Mouse (Mus musculus) kidney, postnatal 0 days (tissue): ENCODE data around the gene Cyren. TPM values are rescaled to one million over a fixed set of nuclear protein-coding genes. Genes with fewer than 3 reads are reported as not detected.

Experiments used
- ATAC-seq: fragments of 200-750 bp; cut with Nextera tagmentation; replicated peaks from 2 replicates; pipeline ENCODE4 v1.8.0; 2017; ENCODE audit warnings: low read depth, moderate number of reproducible peaks, moderate TSS enrichment, moderate library complexity; ENCODE audit not compliant: low FRiP score
- DNase-seq: peaks from one replicate; pipeline ENCODE4 v3.0.0-alpha.2; 2016; ENCODE audit warnings: low spot score
- H3K27ac ChIP-seq: fragments of 300-500 bp; sonication (generic); 2 replicates; pipeline ENCODE4 v1.5.1; 2014; ENCODE audit warnings: mild to moderate bottlenecking
- H3K27me3 ChIP-seq: fragments of 300-500 bp; sonication (generic); 2 replicates; pipeline ENCODE4 v1.6.1; 2014; ENCODE audit warnings: low read length, mixed read lengths; ENCODE audit not compliant: insufficient read depth
- H3K36me3 ChIP-seq: fragments of 300-500 bp; sonication (generic); 2 replicates; pipeline ENCODE4 v1.6.1; 2014; ENCODE audit warnings: low read length, mixed read lengths; ENCODE audit not compliant: insufficient read depth
- H3K4me1 ChIP-seq: fragments of 300-500 bp; sonication (generic); replicated peaks from 2 replicates; pipeline ENCODE4 v1.6.1; 2014; ENCODE audit warnings: antibody characterized with exemption, low read length, mixed read lengths; ENCODE audit not compliant: insufficient read depth
- H3K4me2 ChIP-seq: fragments of 300-500 bp; sonication (generic); 2 replicates; pipeline ENCODE4 v1.6.1; 2014; ENCODE audit warnings: mild to moderate bottlenecking, low read length, moderate library complexity, mixed read lengths
- H3K4me3 ChIP-seq: fragments of 300-500 bp; sonication (generic); replicated peaks from 2 replicates; pipeline ENCODE4 v1.5.1; 2014; ENCODE audit warnings: low read depth, low read length
- H3K9ac ChIP-seq: fragments of 300-500 bp; sonication (generic); 2 replicates; pipeline ENCODE4 v1.6.1; 2014; ENCODE audit warnings: low read depth, low read length
- H3K9me3 ChIP-seq: fragments of 300-500 bp; sonication (generic); replicated peaks from 2 replicates; pipeline ENCODE4 v1.6.1; 2016; ENCODE audit warnings: low read length, inconsistent platforms, mixed read lengths
- CTCF ChIP-seq: IDR thresholded peaks from 2 replicates; pipeline ENCODE4 v1.5.1; 2016; ENCODE audit warnings: antibody characterized with exemption, low read depth, mild to moderate bottlenecking, moderate library complexity
- WGBS: fragments of 180-500 bp; shearing (Covaris S2); extraction: QIAGEN DNeasy Blood & Tissue Kit; methylation state at CpG from one replicate; pipeline ENCODE4 v1.1.7; 2014; 5-methylcytosine and 5-hydroxymethylcytosine counted together
- polyA plus RNA-seq: library from polyadenylated mRNA; unstranded; fragments of >200 nt; fragmentation: Nextera tagmentation; extraction: Ambion mirVana; gene quantifications from 2 replicates; pipeline ENCODE4 v1.2.1, GENCODE M21; 2015

Cyren gene
- polyA plus RNA-seq, 1 experiment from 2014 or later, result 9.6 TPM

DNA sequence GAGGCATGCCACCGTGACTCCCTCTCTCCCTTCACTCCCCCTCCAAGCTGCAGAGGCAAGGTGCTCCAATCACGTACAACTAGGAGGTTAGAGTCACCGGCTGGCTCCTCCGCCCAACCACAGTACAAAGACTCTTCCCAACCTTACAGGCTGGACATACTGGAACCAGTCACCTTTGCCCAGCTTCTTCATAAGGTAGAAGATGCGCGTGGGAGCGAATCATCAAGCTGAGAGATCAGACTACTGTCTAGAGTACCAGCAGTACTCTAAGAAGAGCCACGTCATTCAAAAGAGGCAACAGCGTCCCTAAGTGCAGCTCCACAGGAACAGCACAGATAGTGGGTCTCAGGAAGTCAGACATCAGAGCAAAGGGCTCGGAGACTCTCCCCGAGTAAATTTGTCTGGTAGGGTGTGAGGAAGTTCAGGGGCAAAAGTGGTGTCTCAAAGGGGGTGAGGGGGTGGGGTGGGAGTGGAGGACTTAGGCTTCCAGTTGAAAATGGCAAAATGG, 16.3 kb downstream of the Cyren start:
- Histone ChIP-seq H3K4me1 (peaks cover 15% of the 10 kb centered on the region), H3K4me2 (no peak overlapping the region), H3K4me3 (no peak overlapping the region), H3K9me3 (no peaks in the 10 kb centered on the region), H3K36me3 (no peaks in the 10 kb centered on the region), H3K27ac (no peak overlapping the region), H3K9ac (no peak overlapping the region), H3K27me3 (no peaks in the 10 kb centered on the region)
- ATAC-seq, result no peak
- TF ChIP-seq CTCF, result no peak
- WGBS, result 89% methylated on average over 11 of the region's 11 CpGs
- DNase-seq, result no peak

DNA sequence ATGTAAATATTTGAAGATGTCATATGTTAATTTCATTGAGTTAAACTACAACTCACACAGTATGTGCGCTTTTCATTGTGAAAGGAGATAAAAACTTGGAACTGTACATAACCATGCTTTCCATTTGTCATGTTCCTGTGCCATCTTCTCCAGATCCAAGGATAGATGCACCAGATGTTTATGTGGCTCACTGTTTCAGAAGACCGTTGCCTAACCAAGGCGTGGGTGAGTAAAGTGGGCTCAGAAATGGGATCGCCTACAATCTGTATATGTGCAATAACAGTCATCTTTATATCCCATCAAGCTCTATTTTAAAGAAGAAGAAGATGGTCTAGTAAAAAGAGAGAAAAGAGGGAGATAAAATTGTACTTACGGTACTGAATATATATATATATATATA, 45.5 kb downstream of the Cyren start:
- Histone ChIP-seq H3K27me3 (no peaks in the 10 kb centered on the region), H3K9me3 (no peaks in the 10 kb centered on the region), H3K4me3 (no peak overlapping the region), H3K9ac (no peak overlapping the region), H3K4me1 (no peaks in the 10 kb centered on the region), H3K36me3 (no peaks in the 10 kb centered on the region), H3K27ac (no peak overlapping the region), H3K4me2 (no peak overlapping the region)
- ATAC-seq (no peak), DNase-seq (no peak)
- 96% methylated on average over 5 of the region's 5 CpGs for WGBS
- no peak for TF ChIP-seq CTCF

DNA sequence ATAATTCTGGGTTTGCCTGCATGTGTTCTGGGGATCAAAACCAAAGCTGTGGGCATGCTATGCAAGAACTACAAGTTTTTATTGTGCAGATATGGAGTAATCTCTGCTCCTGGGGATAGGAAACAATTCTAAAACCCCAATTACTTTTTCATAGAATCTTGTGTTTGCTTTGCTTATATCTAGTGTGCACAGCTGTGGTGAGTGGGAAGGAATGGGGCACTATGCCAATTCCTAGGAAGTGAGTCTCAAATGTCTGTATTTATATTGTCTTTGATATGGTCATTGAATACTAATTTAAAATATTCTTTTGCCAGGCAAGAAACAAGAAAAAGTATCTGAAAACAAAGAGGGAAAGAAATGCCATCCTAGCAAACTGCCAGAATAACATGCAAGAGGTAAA, 53.5 kb downstream of the Cyren start:
- no peaks in the 10 kb centered on the region for H3K4me1 ChIP-seq
- no peaks in the 10 kb centered on the region; the same call in 1 of the 2 replicates for H3K9me3 ChIP-seq
- no peak overlapping the region for H3K27ac ChIP-seq
- no peak for ATAC-seq
- H3K4me2 ChIP-seq, result no peak overlapping the region
- no peak for TF ChIP-seq CTCF
- DNase-seq, result no peak
- no peak overlapping the region for H3K4me3 ChIP-seq
- no peak overlapping the region for H3K9ac ChIP-seq
- no peaks in the 10 kb centered on the region for H3K36me3 ChIP-seq
- H3K27me3 ChIP-seq, result no peaks in the 10 kb centered on the region

Other genes with a start within 250 kb of the Cyren start
- 14.6 and 17.1 TPM in 2 replicates for gene Agbl3, start 97.6 kb downstream of the Cyren start, polyA plus RNA-seq
- gene Tmem140, start 14.9 kb downstream of the Cyren start, polyA plus RNA-seq, result 6.2 and 7.3 TPM in 2 replicates
- 10.2 and 10.6 TPM in 2 replicates for gene Wdr91, start 32.8 kb upstream of the Cyren start, polyA plus RNA-seq
- not detected in 2 replicates for gene Stra8, start 42.1 kb upstream of the Cyren start, polyA plus RNA-seq
- gene Slc23a4, start 110.3 kb upstream of the Cyren start, polyA plus RNA-seq, result 0.21 and 0.27 TPM in 2 replicates